Mouse (Mus musculus): ENCODE data around the gene Naglu.

DNA sequence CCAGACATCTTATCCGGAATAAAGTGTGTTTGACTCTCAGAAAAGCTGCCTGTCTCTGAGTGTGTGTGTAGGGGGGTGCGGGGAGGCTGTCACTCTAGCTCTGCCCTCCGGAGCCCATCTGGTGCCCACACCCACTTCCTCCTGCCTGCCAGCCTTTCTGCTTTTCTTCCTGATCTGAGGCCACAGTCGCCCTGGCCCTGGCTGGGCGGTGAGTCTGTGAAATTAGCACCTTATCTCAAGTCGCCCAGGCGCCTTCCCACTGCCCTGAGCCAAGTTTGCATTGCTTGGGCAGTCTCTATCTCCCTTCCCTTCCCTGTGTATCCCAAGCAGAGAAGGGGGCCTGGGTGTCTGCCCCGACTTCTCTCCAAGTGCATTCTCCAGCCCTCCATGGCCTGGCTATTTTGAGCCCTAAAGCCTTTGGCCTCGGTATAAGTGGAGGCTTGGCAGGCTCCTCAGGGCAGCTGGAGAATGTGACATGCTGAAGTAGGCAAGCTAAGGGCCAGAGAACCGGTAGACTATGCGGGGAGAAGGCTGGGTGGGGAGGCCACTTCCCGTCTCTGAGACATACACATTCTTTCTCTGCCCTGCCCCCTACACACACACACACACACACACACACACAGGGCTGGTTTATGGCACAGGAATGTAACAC, 6.0 kb upstream of the Naglu start:
- TF ChIP-seq CTCF (IDR thresholded peaks at IDR 0.05; ENCODE audit: low read depth) (no peak), EP300 (IDR thresholded peaks at IDR 0.05; ENCODE audit: low read depth) (peak; percentile 93)
